Mouse (Mus musculus) cerebellum, postnatal 10 days (tissue): ENCODE results near the gene Ier3.

Experiments
- DNase-seq, 2 experiments: peaks; one replicate each; pipeline ENCODE4 v3.0.0; 2021; ENCODE audit warnings: mixed read lengths in 2 of 2

Gene Ier3

DNA sequence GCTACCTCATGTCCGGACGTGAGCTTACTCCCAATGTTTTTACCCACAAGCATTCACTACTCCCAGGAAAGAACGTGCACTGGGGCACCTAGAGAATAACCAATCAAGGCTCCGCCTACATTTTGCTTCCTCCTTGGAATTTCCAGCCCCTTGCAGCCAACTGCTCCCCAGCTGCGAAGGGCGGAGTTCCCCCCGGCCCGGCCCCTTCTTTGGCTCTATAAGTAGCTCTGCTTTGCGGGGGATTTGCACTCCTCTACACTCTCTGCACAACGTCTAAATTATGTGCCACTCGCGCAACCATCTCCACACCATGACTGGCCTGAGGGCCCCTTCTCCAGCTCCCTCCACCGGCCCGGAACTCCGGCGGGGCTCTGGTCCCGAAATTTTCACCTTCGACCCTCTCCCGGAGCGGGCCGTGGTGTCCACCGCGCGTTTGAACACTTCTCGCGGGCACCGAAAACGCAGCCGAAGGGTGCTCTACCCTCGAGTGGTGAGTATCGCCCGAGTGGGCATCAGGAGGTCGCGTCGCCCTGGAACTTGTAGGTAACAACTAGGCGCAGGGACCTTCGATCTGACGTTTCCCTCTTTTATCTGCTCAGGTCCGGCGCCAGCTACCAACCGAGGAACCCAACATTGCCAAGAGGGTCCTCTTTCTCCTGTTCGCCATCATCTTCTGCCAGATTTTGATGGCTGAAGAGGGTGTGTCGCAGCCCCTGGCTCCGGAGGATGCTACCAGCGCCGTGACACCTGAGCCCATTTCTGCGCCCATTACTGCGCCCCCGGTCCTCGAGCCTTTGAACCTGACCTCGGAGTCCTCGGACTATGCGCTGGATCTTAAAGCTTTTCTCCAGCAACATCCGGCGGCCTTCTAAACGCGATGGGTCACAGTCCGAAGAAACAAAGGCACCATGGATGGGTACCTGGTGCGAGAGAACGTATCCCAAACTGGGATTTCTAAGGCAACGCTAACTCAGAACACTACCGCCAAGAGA is at the start of gene Ier3:
TSS of gene Ier3 (plus strand) at position 246 of the 992 bp plus-strand sequence.
- peak; percentile 81 to 86 for DNase-seq

DNA sequence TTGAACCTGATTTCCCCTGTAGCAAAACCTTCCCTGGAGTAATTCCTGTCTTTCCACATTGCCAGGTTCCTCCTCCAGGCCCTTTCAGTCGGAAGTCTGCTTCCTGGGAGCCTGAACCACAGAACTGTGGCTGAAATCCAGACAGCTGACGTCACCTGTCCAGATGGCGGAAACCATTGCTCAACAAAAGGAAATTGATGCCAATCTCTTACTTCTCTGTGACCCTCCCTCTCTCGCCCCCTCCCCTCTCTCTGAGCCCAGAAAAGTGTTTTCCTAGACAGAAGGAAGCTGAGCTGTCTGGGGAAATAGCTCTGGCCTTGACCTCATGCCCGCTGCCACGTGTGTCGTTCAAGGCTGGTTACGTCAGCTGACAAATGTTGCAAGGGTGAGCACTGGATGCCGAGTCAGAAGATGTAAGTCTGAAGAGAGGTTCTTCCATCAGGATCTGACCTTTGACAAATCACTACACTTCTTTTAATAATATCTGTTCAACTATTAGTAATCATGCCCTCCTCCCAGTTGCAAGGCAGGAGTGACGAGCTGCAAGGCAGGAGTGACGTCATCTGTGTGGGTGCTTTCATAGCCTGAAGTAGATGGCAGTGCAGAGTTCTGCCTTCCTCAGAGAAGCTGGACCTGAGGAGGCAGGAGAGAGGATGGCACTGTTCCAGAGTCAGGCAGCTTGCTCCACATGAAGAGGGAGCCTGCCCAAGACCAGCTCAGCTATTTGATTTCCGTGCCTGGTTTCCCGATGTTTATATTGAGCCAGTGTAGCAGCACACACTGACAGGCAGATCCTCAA is 44.5 kb upstream of the Ier3 start:
- peak; percentile 97 to 98 for DNase-seq

DNA sequence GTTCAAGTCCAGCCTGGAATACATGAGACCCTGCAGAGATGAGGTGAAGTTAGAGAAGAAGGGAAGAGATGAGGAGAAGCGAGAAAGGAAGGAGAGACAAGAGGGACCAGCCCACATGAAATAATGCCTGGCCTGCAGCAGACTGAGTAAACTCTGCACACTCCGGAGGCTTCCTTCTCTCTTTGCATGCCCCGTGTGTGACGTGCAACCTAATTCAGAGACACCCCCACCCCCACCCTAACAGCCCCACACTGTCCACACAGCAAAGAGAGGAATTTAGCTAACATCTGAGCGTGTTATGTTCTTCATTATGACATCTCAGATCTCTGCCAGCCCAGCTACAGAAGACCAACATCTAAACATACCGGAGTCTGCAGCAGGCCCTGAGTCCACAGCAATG is 42.5 kb upstream of the Ier3 start:
- DNase-seq: no peak

DNA sequence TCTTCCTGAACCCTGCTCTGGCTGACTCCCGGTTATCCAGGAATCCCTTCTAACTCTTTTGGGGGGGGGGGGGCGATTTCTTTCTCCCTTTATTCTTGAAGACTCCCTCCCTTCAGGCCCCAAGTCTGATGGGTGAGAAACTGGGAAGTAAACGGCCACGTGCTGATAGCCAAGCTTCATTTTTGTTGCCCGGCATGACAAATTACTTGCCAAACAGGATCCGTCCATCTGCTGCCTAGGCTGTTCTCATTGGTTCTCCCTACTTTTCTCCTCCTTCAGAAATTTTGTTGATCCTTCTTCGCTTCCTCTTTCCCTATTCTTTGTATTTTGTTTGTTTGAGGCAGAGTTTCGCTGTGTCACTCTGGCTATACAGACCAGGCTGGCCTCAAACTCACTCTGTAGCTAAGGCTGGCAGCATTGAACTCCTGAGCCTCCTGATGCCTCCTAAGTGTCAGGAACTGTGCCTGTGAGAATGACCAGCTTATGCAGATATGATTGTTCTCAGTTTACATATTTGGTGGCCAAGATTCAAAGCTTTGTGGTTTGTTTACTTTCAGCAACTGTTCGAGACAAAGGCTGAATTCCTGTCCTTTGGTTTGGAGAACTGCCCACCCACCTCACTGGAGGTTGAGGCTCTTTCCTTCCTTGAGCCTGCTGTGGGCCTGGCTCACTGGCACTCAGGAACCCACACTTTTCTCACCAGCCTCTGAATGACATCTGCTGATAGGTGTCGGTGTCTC is 41.8 kb upstream of the Ier3 start:
- peak; percentile 66 for DNase-seq

DNA sequence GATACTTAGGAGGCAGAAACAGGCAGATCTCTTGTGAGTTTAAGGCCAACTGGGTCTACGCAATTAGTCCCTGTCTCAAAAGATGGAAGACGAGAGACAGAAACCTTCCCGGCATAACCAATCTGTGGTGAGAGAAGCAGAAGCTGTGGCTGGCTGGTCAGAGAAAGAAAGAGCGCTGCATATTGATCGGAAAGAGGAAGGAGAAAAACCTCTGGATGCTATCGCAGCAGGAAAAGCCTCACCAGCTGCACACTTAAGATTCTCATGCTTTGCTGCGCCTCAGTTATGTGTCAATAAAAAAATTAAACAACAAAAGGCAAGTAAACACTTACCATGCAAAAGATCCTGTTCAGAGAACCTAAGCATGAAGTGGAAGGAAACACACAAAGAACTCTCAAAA is 41.1 kb upstream of the Ier3 start:
- DNase-seq: no peak

DNA sequence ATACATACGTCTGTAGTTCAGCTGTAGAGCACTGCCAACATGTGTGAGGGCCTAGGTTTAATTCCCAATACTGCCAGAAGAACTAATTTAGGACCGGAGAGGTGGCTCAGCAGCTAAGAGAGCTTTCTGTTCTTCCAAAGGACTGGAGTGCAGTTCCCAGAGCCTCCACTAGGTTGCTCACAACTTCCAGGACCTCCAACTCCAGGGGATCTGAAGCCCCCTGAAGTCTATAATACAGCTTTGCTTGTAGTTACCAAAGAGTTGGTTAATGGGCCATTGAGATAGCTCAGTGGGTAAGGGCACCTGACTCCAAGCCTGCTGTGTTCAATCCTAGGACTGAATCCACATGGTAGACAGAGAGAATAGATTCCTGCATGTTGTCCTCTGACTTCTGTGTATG is 39.1 kb upstream of the Ier3 start:
- DNase-seq: peak; percentile 46 to 66

DNA sequence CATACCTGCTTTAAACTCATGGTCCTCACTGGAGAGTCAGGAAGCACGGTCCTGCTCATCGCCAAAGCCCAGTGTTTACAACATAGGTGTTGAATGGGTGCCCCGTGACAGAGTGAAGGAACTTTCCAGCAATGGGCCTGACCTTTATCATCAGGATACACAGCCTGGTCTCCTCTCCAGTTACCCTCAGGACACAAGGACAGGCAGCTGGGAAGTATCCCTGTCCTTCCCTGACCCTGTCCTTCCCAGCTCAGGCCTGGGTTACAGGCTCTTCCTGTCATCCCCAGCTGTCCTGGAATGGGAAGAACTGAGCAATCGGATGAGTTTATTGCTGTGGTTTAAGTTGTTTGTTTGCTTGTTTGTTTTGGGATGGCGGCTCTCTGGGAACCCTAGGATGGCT is 38.6 kb upstream of the Ier3 start:
- DNase-seq: no peak

DNA sequence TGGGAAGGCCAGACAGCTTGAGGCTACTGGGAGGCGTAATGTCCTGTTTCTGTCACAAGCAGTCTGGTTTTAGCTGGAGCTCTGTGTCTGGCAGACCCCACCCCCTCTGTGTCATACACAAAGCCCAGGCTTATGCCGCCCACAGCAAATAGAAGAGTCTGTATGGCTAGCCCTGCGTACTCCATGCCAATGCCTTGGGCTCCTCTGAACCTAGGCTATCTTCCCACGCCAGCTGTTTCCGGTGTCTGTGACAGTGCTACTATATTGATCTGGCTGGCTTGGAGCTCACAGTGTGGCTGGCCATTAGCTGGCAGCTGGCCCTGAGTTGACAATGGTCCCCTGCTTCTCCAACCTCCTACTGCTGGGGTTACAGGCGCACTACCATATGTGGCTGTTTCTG is 37.5 kb upstream of the Ier3 start:
- peak; percentile 75 to 83 for DNase-seq

DNA sequence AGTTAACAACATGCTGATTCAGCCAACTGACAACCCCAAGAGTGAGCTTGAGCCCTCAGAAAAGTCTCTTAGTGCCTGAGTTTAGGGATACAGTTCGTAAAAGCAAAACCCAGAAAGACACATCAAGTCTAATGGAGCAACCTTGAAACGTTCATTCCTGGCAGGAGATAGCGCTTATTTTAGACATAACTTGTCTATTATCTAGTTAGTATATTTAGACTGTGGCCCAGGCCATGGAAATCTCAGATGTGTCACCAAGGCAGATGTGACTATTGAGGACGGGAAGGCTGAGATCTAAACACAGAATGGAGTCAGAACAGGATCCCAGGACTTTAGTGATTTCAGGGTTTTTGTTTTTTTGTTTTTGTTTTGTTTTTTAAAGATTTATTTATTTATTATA is 36.3 kb upstream of the Ier3 start:
- no peak for DNase-seq

DNA sequence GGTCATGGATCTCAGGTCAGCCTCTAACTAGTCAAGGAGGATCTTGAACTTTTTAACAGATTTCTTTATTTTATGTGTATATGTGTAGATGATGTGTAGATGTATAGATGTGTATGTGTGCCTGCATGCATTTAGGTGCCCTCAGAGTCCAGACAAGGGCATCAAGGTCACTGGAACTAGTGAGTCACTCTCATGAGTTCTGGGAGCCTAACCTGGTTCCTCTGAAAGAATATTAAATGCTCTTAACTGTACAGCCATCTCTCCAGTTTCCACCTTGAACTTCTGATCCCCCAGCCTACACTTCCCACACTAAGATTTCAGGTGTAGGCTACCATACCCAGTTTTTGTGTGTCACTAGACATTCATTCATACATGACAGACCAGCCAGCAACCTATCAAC is 34.0 kb upstream of the Ier3 start:
- DNase-seq: no peak

DNA sequence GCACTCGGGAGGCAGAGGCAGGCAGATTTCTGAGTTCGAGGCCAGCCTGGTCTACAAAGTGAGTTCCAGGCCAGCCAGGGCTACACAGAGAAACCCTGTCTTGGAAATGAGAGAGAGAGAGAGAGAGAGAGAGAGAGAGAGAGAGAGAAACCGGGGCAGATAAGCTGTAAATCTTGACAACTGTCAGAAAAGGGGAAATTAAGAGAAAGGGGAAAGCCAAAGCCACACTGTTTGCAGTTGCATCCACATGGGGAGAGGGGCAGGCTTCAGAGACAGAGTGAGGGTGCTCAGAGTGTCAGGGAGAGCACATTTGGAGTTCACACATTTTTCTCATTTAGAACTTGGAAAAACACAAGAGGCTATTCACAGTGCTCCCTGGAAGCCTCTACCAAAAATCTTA is 33.5 kb upstream of the Ier3 start:
- DNase-seq: no peak

DNA sequence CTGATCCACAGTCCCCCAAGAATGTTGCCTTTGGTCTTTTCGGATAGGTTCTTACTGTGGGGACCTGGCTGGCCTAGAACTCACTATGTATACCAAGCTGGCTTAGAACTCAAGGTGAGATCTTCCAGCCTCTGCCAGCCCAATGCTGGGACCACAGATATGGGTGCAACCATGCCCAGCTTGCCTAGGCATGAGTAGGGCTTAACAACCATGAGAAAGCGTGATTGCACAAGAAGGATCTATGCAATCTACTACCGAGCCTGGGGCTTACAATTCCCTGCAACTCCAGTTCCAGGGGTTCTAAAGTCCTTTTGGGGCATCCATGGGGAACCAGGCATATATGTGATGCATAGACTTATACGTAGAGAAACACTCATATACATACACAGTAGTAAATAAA is 30.6 kb upstream of the Ier3 start:
- DNase-seq: no peak

DNA sequence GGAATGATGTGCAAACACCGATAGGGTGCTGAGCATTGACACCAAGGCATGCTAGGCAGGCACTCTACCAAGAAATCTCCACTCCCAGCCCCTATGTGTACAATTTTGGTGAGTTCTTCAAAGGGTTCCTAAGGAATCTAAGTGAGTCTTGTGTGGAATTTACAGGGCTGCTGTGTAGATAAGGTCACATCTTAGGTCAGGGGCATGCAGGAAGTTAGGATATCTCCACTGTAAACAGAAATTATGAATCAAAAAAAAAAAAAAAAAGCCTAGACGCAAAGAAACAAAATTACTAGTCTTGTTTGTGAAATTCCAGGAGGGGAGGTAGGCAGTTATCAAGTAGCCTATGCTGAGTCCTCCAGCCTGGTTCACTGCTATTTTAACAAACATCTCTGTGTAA is 28.6 kb upstream of the Ier3 start:
- DNase-seq: no peak

DNA sequence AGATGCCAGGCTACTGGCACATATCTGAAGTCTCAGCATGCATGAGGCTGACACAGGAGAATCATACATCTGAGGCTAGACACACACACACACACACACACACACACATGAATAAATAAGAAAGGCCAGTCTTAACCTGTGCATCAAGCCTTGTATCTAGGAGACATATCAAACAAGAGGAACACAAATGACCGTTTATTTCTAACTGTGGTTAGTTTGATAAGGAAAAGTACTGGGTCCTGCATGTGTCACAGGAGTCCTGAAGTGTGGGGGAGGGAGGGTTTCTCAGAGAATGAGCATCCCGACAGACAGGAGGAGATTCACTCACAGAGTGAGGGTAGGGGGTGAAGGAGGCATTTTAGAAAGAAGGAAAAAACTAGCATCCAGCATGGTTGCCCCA is 26.4 kb upstream of the Ier3 start:
- no peak for DNase-seq

DNA sequence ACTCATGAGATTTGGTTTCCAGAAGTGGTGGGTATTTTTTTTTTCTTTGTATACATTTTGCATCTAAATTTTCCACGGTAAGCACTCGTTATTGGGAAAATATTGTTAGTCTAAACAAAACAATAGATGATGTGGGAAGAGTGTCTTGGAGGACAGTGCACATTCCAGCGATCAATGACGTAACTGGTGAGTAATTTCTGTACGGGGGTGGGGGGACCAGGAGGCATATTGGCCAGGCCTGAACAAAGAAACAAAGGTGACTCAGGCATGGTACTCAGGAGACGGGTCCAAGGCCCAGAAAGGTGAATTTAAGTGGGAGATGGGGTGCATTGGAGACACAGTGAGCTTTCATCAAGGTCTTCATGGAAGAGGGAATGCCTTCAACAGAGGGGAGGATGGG is 25.8 kb upstream of the Ier3 start:
- no peak for DNase-seq

DNA sequence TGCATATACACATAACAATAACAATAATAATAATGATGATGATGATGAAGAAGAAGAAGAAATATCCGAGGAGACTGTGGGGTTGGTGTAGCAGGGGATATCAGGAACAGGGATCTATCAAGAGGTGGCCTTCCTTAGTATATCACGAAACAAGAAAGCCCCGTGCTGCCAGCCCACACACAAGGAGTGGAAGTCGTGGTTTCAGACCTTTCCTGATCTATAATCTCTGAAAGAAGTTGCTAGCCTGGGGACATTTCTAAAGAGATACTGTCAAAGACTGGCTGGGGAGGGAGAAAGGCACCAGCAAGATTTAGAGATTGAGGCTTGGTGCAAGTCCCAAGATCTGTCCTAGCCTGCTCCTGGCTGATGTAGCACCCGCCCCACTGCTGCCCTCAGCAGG is 24.6 kb upstream of the Ier3 start:
- DNase-seq: no peak

DNA sequence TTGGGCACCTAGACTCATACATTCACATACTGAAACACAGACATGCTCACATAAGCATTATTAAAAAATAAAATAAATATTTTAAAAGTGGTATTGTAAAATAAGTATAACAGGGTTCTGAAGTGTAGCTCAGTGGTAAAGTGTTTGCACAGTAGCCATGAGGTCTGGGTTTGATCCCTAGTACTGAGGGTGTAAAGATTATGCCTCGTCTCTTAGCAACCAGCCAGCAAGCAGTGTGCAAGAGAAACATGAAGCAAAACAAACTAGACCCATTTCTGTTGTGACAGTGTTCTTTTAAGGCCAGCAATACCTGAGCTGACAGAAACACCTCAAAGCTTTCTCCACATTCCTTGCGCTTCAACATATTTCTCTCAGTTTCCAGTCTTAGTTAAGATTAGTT is 20.6 kb upstream of the Ier3 start:
- DNase-seq: no peak

DNA sequence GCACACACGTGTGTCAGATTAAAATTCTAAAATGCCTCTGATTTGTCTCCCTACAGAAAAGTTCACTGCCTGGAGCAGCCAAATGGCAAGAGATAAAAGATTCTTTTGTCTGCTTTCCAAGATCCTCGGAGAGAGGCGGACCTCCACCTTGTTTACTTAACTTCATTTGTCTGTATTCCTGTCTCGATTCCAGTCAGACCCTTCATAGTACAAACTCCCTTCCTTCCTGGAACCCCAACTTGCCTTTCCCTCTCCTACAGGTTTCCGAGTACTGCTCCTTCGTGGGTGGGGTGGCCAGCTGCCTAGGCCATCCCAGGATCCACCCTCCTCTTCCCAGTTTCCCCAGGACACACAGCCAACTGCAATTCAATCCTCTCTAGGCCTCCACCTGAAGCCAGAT is 18.5 kb upstream of the Ier3 start:
- DNase-seq: no peak

DNA sequence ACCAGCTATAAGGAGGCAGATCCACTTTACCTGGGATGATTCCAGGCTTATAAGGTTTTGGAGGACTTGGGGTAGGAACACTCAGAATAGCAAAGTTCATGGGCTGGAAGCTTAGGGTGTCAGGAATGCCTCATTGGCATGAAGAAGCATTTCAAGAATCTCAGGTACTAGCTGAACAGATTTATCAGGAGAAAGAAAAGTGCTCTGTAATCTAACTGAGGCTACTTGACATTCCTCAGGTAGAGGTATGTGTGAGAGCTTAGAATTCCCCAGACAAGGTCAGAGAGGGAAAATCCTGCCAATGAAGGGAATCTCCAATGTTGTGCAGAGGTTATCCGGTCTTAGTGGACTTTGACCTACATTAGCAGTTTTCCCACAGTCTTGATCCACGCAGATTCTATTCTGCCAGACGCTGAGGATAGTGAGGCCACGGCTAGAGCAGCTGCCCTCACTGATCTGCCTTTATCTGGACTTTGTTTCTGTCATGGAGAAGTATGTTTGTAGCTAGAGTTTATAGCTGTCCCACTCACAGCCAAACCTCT is 17.6 kb upstream of the Ier3 start:
- no peak for DNase-seq

DNA sequence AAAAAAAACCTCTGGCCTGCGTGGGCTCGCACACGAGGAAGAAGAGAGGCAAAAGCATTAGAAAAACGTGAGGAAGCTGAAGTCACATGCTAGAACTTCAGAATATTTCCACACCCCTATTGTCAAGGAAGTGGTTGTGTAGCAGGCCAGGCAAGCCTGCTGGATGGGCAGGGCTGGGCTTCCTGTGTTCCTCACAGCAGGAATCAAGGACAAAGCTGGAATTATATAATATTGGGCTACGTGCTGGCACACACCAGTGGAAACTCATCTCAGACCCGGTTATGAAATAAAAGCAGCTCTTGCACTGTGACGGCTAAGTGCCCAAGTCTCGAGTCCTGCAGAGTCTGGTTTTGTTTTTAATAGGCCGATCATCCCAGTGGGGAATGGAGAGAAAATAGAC is 13.4 kb upstream of the Ier3 start:
- DNase-seq: no peak

DNA sequence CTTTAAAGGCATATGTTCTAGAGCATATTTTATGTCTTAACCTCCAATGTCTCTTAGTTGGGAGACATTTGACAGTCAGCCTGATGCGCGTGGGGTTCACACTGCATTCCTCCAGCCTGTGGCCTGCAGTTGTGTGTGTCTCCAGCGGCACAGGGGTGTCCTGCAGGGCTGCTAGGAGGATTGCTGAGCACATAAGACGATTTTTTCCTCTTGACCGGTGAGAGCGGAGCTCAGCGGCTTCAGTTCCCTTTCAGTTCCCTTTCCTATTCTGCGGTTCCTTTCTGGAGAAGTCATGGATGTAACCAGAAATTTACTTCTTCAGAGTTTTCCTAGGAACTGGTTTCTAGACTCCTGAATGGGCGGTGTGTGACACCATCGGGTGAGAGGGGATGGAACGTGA is 12.1 kb upstream of the Ier3 start:
- DNase-seq: no peak

DNA sequence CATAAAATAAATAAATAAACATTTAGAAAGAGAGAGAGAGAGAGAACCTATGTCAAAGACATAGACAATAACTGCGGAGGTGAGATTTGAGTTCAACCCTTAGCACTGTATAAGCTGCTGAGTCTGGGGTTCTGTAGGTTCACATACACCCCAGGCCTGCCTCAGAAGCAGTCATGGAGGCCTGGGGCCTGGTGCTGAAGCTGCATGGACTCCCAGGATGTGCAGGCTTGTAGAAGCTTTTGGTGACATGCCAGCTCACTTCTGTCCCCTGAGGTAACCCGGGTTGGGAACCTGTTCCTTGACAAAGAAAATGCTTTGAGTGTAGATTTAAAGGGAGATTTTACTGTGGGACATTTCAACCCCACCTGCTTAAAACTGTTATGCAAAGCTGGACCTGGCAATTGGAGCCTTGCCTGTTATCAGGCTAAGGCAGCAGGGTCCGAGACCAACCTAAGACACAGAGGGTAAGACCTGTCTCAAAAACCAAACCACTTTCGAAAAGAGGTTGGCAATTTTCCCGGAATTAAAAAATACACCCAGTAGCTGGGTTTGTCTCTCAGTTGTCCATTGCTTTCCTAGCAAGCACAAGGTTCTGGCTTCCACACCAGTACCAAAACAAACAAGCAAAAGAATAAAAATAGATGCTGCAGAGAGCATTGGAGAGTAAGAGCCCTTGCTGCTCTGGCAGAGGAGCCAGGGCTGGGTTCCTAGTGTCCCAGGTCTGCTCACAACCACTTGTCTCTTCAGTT is 10.4 kb upstream of the Ier3 start:
- DNase-seq: no peak
